Mouse (Mus musculus): ENCODE results near the gene Exd1. TPM values are rescaled to one million over a fixed set of nuclear protein-coding genes. Genes with fewer than 3 reads are reported as not detected.

Gene Exd1
- polyA plus RNA-seq, 1 experiment from 2014 or later: 1.0 TPM

GRCm38 (mm10) chr2:119583439-119583838 lies 36.0 kb upstream of the Exd1 start:
- ATAC-seq: no peak
- WGBS: 53% methylated on average over 2 of the region's 2 CpGs

DNA sequence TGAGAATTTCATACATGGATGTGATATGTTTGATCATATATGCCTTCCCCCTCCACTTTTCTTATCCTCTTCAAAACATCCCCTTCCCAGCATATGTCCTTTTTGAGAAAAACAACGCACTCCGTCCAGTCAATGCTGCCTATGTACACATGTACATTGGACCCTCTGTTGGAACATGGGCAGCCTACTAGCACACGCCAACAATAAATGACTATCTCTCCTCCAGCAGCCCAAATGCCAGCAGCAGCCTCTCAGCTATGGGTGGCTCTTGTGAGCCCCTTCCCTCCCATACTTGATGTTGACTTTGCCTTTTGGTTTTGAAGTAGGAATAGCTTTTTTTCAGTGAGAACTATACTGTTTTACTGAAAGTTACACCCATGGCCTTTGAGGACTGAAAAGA lies 34.1 kb upstream of the Exd1 start:
- Histone ChIP-seq H3K9ac (ENCODE audit: low read depth, low read length) (no peak overlapping the region), H3K4me1 (ENCODE audit: control insufficient read depth, insufficient read depth, low read length) (no peaks in the 10 kb centered on the region), H3K27ac (ENCODE audit: low read length) (no peak overlapping the region), H3K4me2 (ENCODE audit: low read length) (no peak overlapping the region), H3K36me3 (ENCODE audit: control insufficient read depth, insufficient read depth, low read length) (peaks cover 7% of the 10 kb centered on the region; the same call in 1 of the 2 replicates), H3K9me3 (replicated peaks; ENCODE audit: control insufficient read depth, low read length, poor library complexity, severe bottlenecking) (no peaks in the 10 kb centered on the region), H3K27me3 (ENCODE audit: control insufficient read depth, insufficient read depth, low read depth, low read length) (no peaks in the 10 kb centered on the region), H3K4me3 (ENCODE audit: low read depth, low read length) (no peak overlapping the region)
- no peak for ATAC-seq
- WGBS: 96% methylated on average over 3 of the region's 3 CpGs

More at GRCm38 (mm10) chr2:119583439-119583838, 36.0 kb upstream of the Exd1 start:
- H3K9me3 ChIP-seq (replicated peaks; ENCODE audit: control insufficient read depth, low read length, poor library complexity, severe bottlenecking): no peaks in the 10 kb centered on the region
- no peaks in the 10 kb centered on the region for H3K4me1 ChIP-seq (ENCODE audit: control insufficient read depth, insufficient read depth, low read length)
- no peaks in the 10 kb centered on the region for H3K27me3 ChIP-seq (ENCODE audit: control insufficient read depth, insufficient read depth, low read depth, low read length)
- H3K4me2 ChIP-seq (ENCODE audit: low read length): no peak overlapping the region
- H3K27ac ChIP-seq (ENCODE audit: low read length): no peak overlapping the region
- H3K9ac ChIP-seq (ENCODE audit: low read depth, low read length): no peak overlapping the region
- H3K4me3 ChIP-seq (ENCODE audit: low read depth, low read length): no peak overlapping the region
- peaks cover 7% of the 10 kb centered on the region; the same call in 1 of the 2 replicates for H3K36me3 ChIP-seq (ENCODE audit: control insufficient read depth, insufficient read depth, low read length)

DNA sequence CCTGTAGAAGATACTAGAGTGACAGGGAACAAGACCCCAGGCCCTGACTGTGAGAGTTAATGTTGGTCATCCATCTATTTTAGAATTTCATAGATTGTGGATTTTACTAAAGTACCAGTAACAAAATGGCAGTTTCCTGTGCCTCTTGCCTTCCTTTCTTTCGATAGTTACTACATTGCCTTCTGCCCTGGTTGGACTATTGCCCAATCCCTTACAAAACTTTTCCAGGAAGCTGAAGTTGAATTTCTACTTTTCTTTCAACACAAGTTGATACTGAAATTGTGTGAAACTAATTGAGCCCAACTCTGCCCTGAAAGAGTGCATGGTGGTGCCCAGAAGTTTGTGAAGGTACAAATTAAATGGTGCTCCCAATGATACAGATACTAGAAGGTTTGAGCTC lies 25.0 kb upstream of the Exd1 start:
- no peaks in the 10 kb centered on the region for H3K27me3 ChIP-seq (ENCODE audit: control insufficient read depth, insufficient read depth, low read depth, low read length)
- H3K27ac ChIP-seq (ENCODE audit: low read length): no peak overlapping the region
- 96% methylated on average over 1 of the region's 1 CpGs for WGBS
- H3K36me3 ChIP-seq (ENCODE audit: control insufficient read depth, insufficient read depth, low read length): peaks cover 12% of the 10 kb centered on the region; the same call in 1 of the 2 replicates
- no peak overlapping the region for H3K9ac ChIP-seq (ENCODE audit: low read depth, low read length)
- H3K4me1 ChIP-seq (ENCODE audit: control insufficient read depth, insufficient read depth, low read length): no peaks in the 10 kb centered on the region
- H3K9me3 ChIP-seq (replicated peaks; ENCODE audit: control insufficient read depth, low read length, poor library complexity, severe bottlenecking): no peaks in the 10 kb centered on the region
- no peak overlapping the region for H3K4me3 ChIP-seq (ENCODE audit: low read depth, low read length)
- no peak overlapping the region for H3K4me2 ChIP-seq (ENCODE audit: low read length)
- ATAC-seq: no peak

- H3K36me3 ChIP-seq (ENCODE audit: control insufficient read depth, insufficient read depth, low read length): peaks cover 9% of the 10 kb centered on the region
- no peak overlapping the region for H3K9ac ChIP-seq (ENCODE audit: low read depth, low read length)
- H3K4me2 ChIP-seq (ENCODE audit: low read length): no peak overlapping the region
- H3K27ac ChIP-seq (ENCODE audit: low read length): no peak overlapping the region
- no peaks in the 10 kb centered on the region for H3K4me1 ChIP-seq (ENCODE audit: control insufficient read depth, insufficient read depth, low read length)
- ATAC-seq: no peak
- no peaks in the 10 kb centered on the region for H3K9me3 ChIP-seq (replicated peaks; ENCODE audit: control insufficient read depth, low read length, poor library complexity, severe bottlenecking)
- no peaks in the 10 kb centered on the region for H3K27me3 ChIP-seq (ENCODE audit: control insufficient read depth, insufficient read depth, low read depth, low read length)
- 89% methylated on average over 7 of the region's 7 CpGs for WGBS
- no peak overlapping the region for H3K4me3 ChIP-seq (ENCODE audit: low read depth, low read length)
These were observed 18.9 kb upstream of the Exd1 start for GRCm38 (mm10) chr2:119566182-119566855.

- no peak for ATAC-seq
- no peaks in the 10 kb centered on the region for H3K4me1 ChIP-seq (ENCODE audit: control insufficient read depth, insufficient read depth, low read length)
- no peak overlapping the region for H3K4me2 ChIP-seq (ENCODE audit: low read length)
- peaks cover 9% of the 10 kb centered on the region for H3K36me3 ChIP-seq (ENCODE audit: control insufficient read depth, insufficient read depth, low read length)
- WGBS: 93% methylated on average over 4 of the region's 4 CpGs
- no peak overlapping the region for H3K4me3 ChIP-seq (ENCODE audit: low read depth, low read length)
- H3K9ac ChIP-seq (ENCODE audit: low read depth, low read length): no peak overlapping the region
- no peaks in the 10 kb centered on the region for H3K9me3 ChIP-seq (replicated peaks; ENCODE audit: control insufficient read depth, low read length, poor library complexity, severe bottlenecking)
- no peaks in the 10 kb centered on the region for H3K27me3 ChIP-seq (ENCODE audit: control insufficient read depth, insufficient read depth, low read depth, low read length)
- no peak overlapping the region for H3K27ac ChIP-seq (ENCODE audit: low read length)
These were observed 17.9 kb upstream of the Exd1 start for GRCm38 (mm10) chr2:119565284-119565683.

- Histone ChIP-seq H3K4me1 (ENCODE audit: control insufficient read depth, insufficient read depth, low read length) (no peaks in the 10 kb centered on the region), H3K9ac (ENCODE audit: low read depth, low read length) (no peak overlapping the region), H3K27me3 (ENCODE audit: control insufficient read depth, insufficient read depth, low read depth, low read length) (no peaks in the 10 kb centered on the region), H3K36me3 (ENCODE audit: control insufficient read depth, insufficient read depth, low read length) (peaks cover 9% of the 10 kb centered on the region), H3K4me3 (ENCODE audit: low read depth, low read length) (no peak overlapping the region), H3K4me2 (ENCODE audit: low read length) (no peak overlapping the region), H3K9me3 (replicated peaks; ENCODE audit: control insufficient read depth, low read length, poor library complexity, severe bottlenecking) (no peaks in the 10 kb centered on the region), H3K27ac (ENCODE audit: low read length) (no peak overlapping the region)
- 82% methylated on average over 3 of the region's 3 CpGs for WGBS
- ATAC-seq: no peak
These were observed 14.4 kb upstream of the Exd1 start for GRCm38 (mm10) chr2:119561794-119562193.

DNA sequence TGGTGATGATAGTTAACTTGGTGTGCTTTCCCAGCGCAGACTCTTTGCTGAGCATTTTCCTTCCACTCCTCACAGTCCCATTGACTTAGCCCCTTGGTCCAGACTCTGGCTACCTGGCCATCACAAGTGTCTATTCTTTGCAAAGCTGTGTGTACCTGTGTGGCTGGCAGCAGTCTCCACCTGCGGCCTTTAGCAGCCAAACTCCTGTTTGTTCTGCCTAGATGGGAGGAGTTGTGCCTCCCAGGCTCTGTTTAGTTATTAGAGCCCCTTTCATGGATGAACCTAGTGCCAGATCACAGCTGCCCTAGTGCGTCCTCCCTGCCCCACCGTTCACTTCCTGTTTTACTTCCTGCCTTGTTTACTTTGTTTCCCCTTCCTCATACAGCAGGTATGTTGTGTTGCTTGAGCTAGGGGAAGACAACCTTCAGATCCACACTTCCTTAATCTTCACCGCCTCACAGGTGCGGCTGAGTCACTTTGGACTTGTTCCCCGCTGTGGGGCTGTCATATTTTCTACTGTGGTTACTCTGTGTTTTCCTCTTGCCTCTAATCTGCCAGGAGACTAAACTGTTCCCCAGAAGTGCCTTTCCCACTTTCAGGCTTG lies 11.4 kb upstream of the Exd1 start:
- Histone ChIP-seq H3K9ac (ENCODE audit: low read depth, low read length) (no peak overlapping the region), H3K27me3 (ENCODE audit: control insufficient read depth, insufficient read depth, low read depth, low read length) (no peaks in the 10 kb centered on the region), H3K4me3 (ENCODE audit: low read depth, low read length) (no peak overlapping the region), H3K9me3 (replicated peaks; ENCODE audit: control insufficient read depth, low read length, poor library complexity, severe bottlenecking) (no peaks in the 10 kb centered on the region), H3K4me1 (ENCODE audit: control insufficient read depth, insufficient read depth, low read length) (0 out of 2 replicates have a peak, but pooled peaks cover 3% of the 10 kb centered on the region), H3K27ac (ENCODE audit: low read length) (no peak overlapping the region), H3K36me3 (ENCODE audit: control insufficient read depth, insufficient read depth, low read length) (peaks cover 3% of the 10 kb centered on the region), H3K4me2 (ENCODE audit: low read length) (no peak overlapping the region)
- WGBS: 88% methylated on average over 7 of the region's 7 CpGs
- ATAC-seq: no peak

DNA sequence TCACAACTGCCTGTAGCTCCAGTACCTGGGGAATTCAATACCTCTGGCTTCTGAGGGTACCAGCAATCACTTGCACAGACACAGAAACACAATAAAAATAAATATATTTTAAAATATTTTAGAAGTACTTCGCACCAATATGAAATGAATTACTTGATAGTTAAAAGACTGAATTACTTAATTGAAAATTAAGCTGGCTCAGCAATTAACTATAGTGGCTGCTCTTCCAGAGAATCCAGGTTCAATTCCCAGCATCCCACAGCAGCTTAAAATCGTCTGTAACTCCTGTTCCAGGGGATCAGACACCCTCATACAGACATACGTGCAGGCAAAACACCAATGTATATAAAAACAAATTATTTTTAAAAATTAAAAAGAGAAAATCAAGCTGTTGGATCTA lies 10.6 kb upstream of the Exd1 start:
- WGBS: 92% methylated on average over 3 of the region's 3 CpGs
- H3K36me3 ChIP-seq (ENCODE audit: control insufficient read depth, insufficient read depth, low read length): no peaks in the 10 kb centered on the region
- H3K27me3 ChIP-seq (ENCODE audit: control insufficient read depth, insufficient read depth, low read depth, low read length): no peaks in the 10 kb centered on the region
- ATAC-seq: no peak
- no peaks in the 10 kb centered on the region for H3K9me3 ChIP-seq (replicated peaks; ENCODE audit: control insufficient read depth, low read length, poor library complexity, severe bottlenecking)
- no peak overlapping the region for H3K27ac ChIP-seq (ENCODE audit: low read length)
- H3K9ac ChIP-seq (ENCODE audit: low read depth, low read length): no peak overlapping the region
- H3K4me3 ChIP-seq (ENCODE audit: low read depth, low read length): no peak overlapping the region
- H3K4me1 ChIP-seq (ENCODE audit: control insufficient read depth, insufficient read depth, low read length): 0 out of 2 replicates have a peak, but pooled peaks cover 3% of the 10 kb centered on the region
- H3K4me2 ChIP-seq (ENCODE audit: low read length): no peak overlapping the region

DNA sequence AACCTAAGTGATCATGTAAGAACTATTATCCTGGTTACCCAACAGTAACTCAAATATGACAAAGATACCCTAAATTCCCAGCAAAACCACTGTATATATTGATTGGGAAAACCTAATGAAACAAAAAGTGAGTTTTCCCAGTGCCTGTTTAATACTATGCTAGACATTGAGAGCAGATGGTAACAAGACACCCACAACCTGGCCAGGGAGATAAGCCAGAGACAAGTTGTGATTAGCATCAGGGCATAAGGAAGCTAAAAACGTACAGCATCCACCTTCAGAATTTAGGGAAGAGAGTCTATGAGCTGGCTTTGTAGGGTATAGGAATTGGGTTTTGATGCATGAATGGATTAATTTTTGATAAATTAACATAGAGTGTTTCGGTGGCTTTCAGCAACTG lies 2.3 kb upstream of the Exd1 start:
- H3K9ac ChIP-seq (ENCODE audit: low read depth, low read length): no peak overlapping the region
- 76% methylated on average over 2 of the region's 2 CpGs for WGBS
- no peaks in the 10 kb centered on the region for H3K36me3 ChIP-seq (ENCODE audit: control insufficient read depth, insufficient read depth, low read length)
- H3K4me1 ChIP-seq (ENCODE audit: control insufficient read depth, insufficient read depth, low read length): peaks cover 18% of the 10 kb centered on the region
- ATAC-seq: no peak
- H3K9me3 ChIP-seq (replicated peaks; ENCODE audit: control insufficient read depth, low read length, poor library complexity, severe bottlenecking): no peaks in the 10 kb centered on the region
- H3K27ac ChIP-seq (ENCODE audit: low read length): no peak overlapping the region
- H3K4me3 ChIP-seq (ENCODE audit: low read depth, low read length): no peak overlapping the region
- H3K27me3 ChIP-seq (ENCODE audit: control insufficient read depth, insufficient read depth, low read depth, low read length): no peaks in the 10 kb centered on the region
- no peak overlapping the region for H3K4me2 ChIP-seq (ENCODE audit: low read length)
